Mouse (Mus musculus) fat pad, adult 2 months (tissue): ENCODE data around the gene Sh3yl1.

ENCODE experiments used
- DNase-seq: peaks from one replicate; pipeline ENCODE4 v3.0.0-alpha.2; 2011; ENCODE audit warnings: low read depth, low spot score; ENCODE audit errors: extremely low read depth

The Sh3yl1 gene

GRCm38 (mm10) chr12:30943057-30943986 lies 31.9 kb downstream of the Sh3yl1 start:
- DNase-seq = no peak

- no peak for DNase-seq
Measured at GRCm38 (mm10) chr12:30944197-30944596, 32.7 kb downstream of the Sh3yl1 start.

- DNase-seq = no peak
Measured at GRCm38 (mm10) chr12:30970700-30971099, 59.2 kb downstream of the Sh3yl1 start.

- no peak for DNase-seq
Measured at GRCm38 (mm10) chr12:31003795-31004194, 92.3 kb downstream of the Sh3yl1 start.

- no peak for DNase-seq
Measured at GRCm38 (mm10) chr12:31005010-31005409, 93.5 kb downstream of the Sh3yl1 start.

- no peak for DNase-seq
Measured at GRCm38 (mm10) chr12:31008171-31008570, 96.7 kb downstream of the Sh3yl1 start.
